Mouse (Mus musculus): ENCODE measurements around the gene Gm49380. TPM values are rescaled to one million over a fixed set of nuclear protein-coding genes. Genes with fewer than 3 reads are reported as not detected.

Gene Gm49380
- total and polyA plus RNA-seq, 2 experiments: 0.09 TPM; not detected in 1

DNA sequence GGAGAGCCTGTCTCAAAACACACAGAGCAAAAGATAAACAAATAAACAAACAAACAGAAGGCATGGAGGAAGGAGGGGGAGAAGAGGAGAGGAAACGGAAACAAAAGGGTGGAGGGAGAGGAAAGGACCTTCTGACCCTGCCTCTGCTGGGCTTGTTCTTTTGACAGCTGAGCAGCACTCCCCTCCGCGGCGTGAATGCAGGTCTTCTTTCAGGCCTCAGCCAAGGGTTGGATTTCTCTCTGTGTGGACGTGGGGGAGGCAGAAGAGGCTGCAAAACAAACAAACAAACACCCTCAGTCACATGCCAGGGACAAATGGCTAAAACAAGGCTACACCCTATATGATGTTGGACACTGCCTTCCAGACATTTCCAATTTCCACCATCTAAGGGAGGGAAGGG is 11.7 kb upstream of the Gm49380 start:
- no peaks in the 10 kb centered on the region for H3K79me2 ChIP-seq (ENCODE audit: control insufficient read depth, insufficient read depth, low read length)
- H3K36me3 ChIP-seq (ENCODE audit: control insufficient read depth, insufficient read depth, low read length): no peaks in the 10 kb centered on the region
- 76% methylated on average over 5 of the region's 5 CpGs for WGBS
- H3K4me3 ChIP-seq (ENCODE audit: insufficient read depth, low read depth, low read length): no peak overlapping the region
- H3K9ac ChIP-seq (ENCODE audit: low read depth, low read length): no peak overlapping the region
- H3K27me3 ChIP-seq (ENCODE audit: control insufficient read depth, insufficient read depth, low read length): peaks cover under 1% of the 10 kb centered on the region; the same call in 1 of the 2 replicates
- TF ChIP-seq POLR2A (IDR thresholded peaks at IDR 0.05; ENCODE audit: extremely low read depth, insufficient read depth, low read length) (no peak), CTCF (IDR thresholded peaks at IDR 0.05; ENCODE audit: low read depth, low read length) (no peak)
- H3K27ac ChIP-seq (replicated peaks; ENCODE audit: insufficient read depth, low read depth, low read length): no peak overlapping the region
- no peak for DNase-seq (ENCODE audit: extremely low read depth, low read depth, low spot score)
- H3K4me1 ChIP-seq (ENCODE audit: control insufficient read depth, insufficient read depth, low read length): peaks cover 14% of the 10 kb centered on the region

DNA sequence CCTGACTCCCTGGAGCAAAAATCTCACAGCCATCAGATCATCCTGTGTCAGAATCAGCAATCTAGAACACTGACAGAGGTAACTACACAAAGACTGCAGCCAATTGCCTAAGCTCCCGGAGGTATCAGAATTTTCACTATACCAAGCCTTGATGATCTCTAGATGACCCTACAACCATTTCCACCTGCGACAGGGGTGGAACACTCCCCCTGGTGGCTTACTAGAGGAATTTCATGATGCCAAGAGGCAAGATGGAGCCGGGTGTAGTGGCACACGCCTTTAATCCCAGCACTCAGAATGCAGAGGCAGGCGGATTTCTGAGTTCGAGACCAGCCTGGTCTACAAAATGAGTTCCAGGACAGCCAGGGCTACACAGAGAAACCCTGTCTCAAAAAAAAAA is 11.0 kb upstream of the Gm49380 start:
- H3K36me3 ChIP-seq (ENCODE audit: control insufficient read depth, insufficient read depth, low read length): no peaks in the 10 kb centered on the region
- no peak overlapping the region for H3K9ac ChIP-seq (ENCODE audit: low read depth, low read length)
- 72% methylated on average over 6 of the region's 6 CpGs for WGBS
- peaks cover 14% of the 10 kb centered on the region for H3K4me1 ChIP-seq (ENCODE audit: control insufficient read depth, insufficient read depth, low read length)
- no peaks in the 10 kb centered on the region for H3K79me2 ChIP-seq (ENCODE audit: control insufficient read depth, insufficient read depth, low read length)
- H3K27me3 ChIP-seq (ENCODE audit: control insufficient read depth, insufficient read depth, low read length): no peaks in the 10 kb centered on the region
- H3K4me3 ChIP-seq (ENCODE audit: insufficient read depth, low read depth, low read length): no peak overlapping the region
- no peak for DNase-seq (ENCODE audit: extremely low read depth, low read depth, low spot score)
- TF ChIP-seq POLR2A (IDR thresholded peaks at IDR 0.05; ENCODE audit: extremely low read depth, insufficient read depth, low read length) (no peak), CTCF (IDR thresholded peaks at IDR 0.05; ENCODE audit: low read depth, low read length) (peak; percentile 54)
- H3K27ac ChIP-seq (replicated peaks; ENCODE audit: insufficient read depth, low read depth, low read length): no peak overlapping the region

DNA sequence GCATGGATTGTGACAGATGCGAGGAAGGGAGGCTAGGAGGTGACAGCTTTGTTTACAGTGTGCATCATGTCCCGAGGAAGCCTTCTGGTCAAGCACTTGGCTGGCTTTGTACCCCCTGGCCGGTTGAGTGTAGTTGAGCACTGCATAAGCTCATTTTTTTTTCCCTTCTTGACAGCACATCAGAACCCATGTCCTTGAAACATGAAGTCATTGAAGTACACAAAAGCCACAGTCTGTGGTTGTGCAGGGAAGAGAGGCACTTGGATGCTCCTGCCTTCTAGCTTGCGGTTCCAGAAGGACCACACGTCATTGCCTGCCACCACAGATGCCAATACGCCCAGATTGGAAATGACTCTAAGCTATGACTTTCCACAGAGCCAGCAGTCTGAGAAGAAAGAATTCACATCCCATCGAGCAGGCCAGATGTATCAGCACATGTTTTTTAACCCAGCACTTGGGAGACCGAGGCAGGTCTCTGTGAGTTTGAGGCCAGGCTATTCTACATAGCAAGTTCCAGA is 6.7 kb upstream of the Gm49380 start:
- 79% methylated on average over 8 of the region's 8 CpGs for WGBS
- Histone ChIP-seq H3K36me3 (ENCODE audit: control insufficient read depth, insufficient read depth, low read length) (no peaks in the 10 kb centered on the region), H3K4me3 (ENCODE audit: insufficient read depth, low read depth, low read length) (no peak overlapping the region), H3K27ac (replicated peaks; ENCODE audit: insufficient read depth, low read depth, low read length) (no peak overlapping the region), H3K4me1 (ENCODE audit: control insufficient read depth, insufficient read depth, low read length) (no peaks in the 10 kb centered on the region), H3K79me2 (ENCODE audit: control insufficient read depth, insufficient read depth, low read length) (no peaks in the 10 kb centered on the region), H3K9ac (ENCODE audit: low read depth, low read length) (no peak overlapping the region), H3K27me3 (ENCODE audit: control insufficient read depth, insufficient read depth, low read length) (no peaks in the 10 kb centered on the region)
- no peak for DNase-seq (ENCODE audit: extremely low read depth, low read depth, low spot score)
- TF ChIP-seq POLR2A (IDR thresholded peaks at IDR 0.05; ENCODE audit: extremely low read depth, insufficient read depth, low read length): no peak
- TF ChIP-seq CTCF (IDR thresholded peaks at IDR 0.05; ENCODE audit: low read depth, low read length): no peak

DNA sequence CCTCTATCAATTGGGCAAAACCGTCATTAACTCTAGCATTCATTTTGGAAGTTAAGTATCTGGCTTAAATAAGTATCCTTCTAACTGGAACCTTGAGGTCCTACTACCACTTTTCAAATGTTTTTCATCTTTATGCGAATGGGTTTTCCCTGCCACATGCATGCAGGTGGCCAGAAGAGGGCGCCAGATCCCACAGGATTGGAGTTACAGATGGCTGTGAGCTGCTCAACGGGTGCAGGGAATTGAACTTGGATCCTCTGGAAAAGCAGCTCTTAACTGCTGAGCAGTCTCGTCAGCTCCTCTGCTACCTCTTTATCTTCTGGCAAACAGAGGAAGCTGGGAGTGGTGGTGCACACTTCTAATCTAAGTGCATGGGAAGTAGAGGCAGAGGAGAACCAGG is 5.7 kb upstream of the Gm49380 start:
- no peak overlapping the region for H3K27ac ChIP-seq (replicated peaks; ENCODE audit: insufficient read depth, low read depth, low read length)
- TF ChIP-seq CTCF (IDR thresholded peaks at IDR 0.05; ENCODE audit: low read depth, low read length) (peak; percentile 83), POLR2A (IDR thresholded peaks at IDR 0.05; ENCODE audit: extremely low read depth, insufficient read depth, low read length) (no peak)
- no peaks in the 10 kb centered on the region for H3K79me2 ChIP-seq (ENCODE audit: control insufficient read depth, insufficient read depth, low read length)
- 65% methylated on average over 5 of the region's 5 CpGs for WGBS
- no peaks in the 10 kb centered on the region; the same call in 1 of the 2 replicates for H3K4me1 ChIP-seq (ENCODE audit: control insufficient read depth, insufficient read depth, low read length)
- no peak overlapping the region for H3K9ac ChIP-seq (ENCODE audit: low read depth, low read length)
- H3K27me3 ChIP-seq (ENCODE audit: control insufficient read depth, insufficient read depth, low read length): no peaks in the 10 kb centered on the region
- H3K36me3 ChIP-seq (ENCODE audit: control insufficient read depth, insufficient read depth, low read length): no peaks in the 10 kb centered on the region
- H3K4me3 ChIP-seq (ENCODE audit: insufficient read depth, low read depth, low read length): no peak overlapping the region
- peak; percentile 20 for DNase-seq (ENCODE audit: extremely low read depth, low read depth, low spot score)

DNA sequence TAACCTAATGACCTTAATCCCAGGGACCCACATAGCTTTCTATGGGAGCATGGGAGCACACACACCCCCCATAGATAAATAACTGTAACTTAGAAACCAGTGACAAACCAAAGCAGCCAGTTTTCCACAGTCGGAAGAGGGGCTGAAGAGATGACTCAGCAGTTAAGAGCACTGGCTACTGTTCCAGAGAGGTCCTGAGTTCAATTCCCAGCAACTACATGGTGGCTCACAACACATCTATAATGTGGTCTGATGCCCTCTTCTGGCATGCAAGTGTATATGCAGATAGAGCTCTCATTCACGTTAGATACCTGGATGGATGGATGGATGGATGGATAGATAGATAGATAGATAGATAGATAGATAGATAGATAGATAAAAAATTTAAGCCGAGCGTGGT is 2.9 kb upstream of the Gm49380 start:
- Histone ChIP-seq H3K36me3 (ENCODE audit: control insufficient read depth, insufficient read depth, low read length) (no peaks in the 10 kb centered on the region), H3K27ac (replicated peaks; ENCODE audit: insufficient read depth, low read depth, low read length) (no peak overlapping the region), H3K79me2 (ENCODE audit: control insufficient read depth, insufficient read depth, low read length) (no peaks in the 10 kb centered on the region), H3K9ac (ENCODE audit: low read depth, low read length) (no peak overlapping the region), H3K4me3 (ENCODE audit: insufficient read depth, low read depth, low read length) (no peak overlapping the region), H3K27me3 (ENCODE audit: control insufficient read depth, insufficient read depth, low read length) (no peaks in the 10 kb centered on the region), H3K4me1 (ENCODE audit: control insufficient read depth, insufficient read depth, low read length) (peaks cover 5% of the 10 kb centered on the region; the same call in 1 of the 2 replicates)
- TF ChIP-seq POLR2A (IDR thresholded peaks at IDR 0.05; ENCODE audit: extremely low read depth, insufficient read depth, low read length): no peak
- no peak for TF ChIP-seq CTCF (IDR thresholded peaks at IDR 0.05; ENCODE audit: low read depth, low read length)
- no peak for DNase-seq (ENCODE audit: extremely low read depth, low read depth, low spot score)
- 92% methylated on average over 4 of the region's 4 CpGs for WGBS

DNA sequence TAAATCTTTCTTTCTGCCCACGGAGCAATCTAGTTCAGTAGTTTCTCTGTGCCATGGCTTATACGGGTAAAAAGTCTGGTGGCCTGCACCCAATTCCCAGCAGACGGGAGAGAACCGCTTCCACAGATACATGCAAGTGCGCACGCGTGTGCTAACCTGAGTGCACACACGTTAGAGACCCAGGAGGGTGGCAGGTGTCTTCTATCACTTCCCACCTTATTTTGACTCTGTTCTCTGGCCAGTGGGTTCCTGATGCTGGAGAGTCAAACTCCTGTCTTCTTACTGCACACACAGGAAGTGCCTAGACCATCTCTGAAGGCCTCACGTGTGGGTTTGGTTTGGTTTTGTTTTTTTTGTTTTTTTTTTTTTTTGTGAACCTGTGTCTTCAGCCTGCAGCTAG is 2.3 kb upstream of the Gm49380 start:
- no peaks in the 10 kb centered on the region for H3K79me2 ChIP-seq (ENCODE audit: control insufficient read depth, insufficient read depth, low read length)
- DNase-seq (ENCODE audit: extremely low read depth, low read depth, low spot score): no peak
- no peaks in the 10 kb centered on the region for H3K27me3 ChIP-seq (ENCODE audit: control insufficient read depth, insufficient read depth, low read length)
- TF ChIP-seq CTCF (IDR thresholded peaks at IDR 0.05; ENCODE audit: low read depth, low read length) (no peak), POLR2A (IDR thresholded peaks at IDR 0.05; ENCODE audit: extremely low read depth, insufficient read depth, low read length) (no peak)
- no peak overlapping the region for H3K27ac ChIP-seq (replicated peaks; ENCODE audit: insufficient read depth, low read depth, low read length)
- peaks cover 5% of the 10 kb centered on the region; the same call in 1 of the 2 replicates for H3K4me1 ChIP-seq (ENCODE audit: control insufficient read depth, insufficient read depth, low read length)
- no peak overlapping the region for H3K9ac ChIP-seq (ENCODE audit: low read depth, low read length)
- no peak overlapping the region for H3K4me3 ChIP-seq (ENCODE audit: insufficient read depth, low read depth, low read length)
- 92% methylated on average over 9 of the region's 9 CpGs for WGBS
- H3K36me3 ChIP-seq (ENCODE audit: control insufficient read depth, insufficient read depth, low read length): no peaks in the 10 kb centered on the region

All from liver, adult 2 months (tissue).